Mouse (Mus musculus) forebrain, embryonic 13.5 days (tissue): ENCODE data around the gene Pom121. TPM values are rescaled to one million over a fixed set of nuclear protein-coding genes. Genes with fewer than 3 reads are reported as not detected.

ENCODE experiments used
- ATAC-seq: fragments of 200-750 bp; cut with Nextera tagmentation; 2 replicates; pipeline ENCODE4 v1.8.0; 2017
- H3K27ac ChIP-seq: fragments of 300-500 bp; sonication (generic); 2 replicates; pipeline ENCODE4 v1.5.1; 2015; ENCODE audit warnings: inconsistent platforms, mild to moderate bottlenecking, moderate library complexity
- H3K27me3 ChIP-seq: fragments of 300-500 bp; sonication (generic); 2 replicates; pipeline ENCODE4 v1.6.1; 2015; ENCODE audit warnings: mild to moderate bottlenecking, inconsistent platforms
- H3K36me3 ChIP-seq: fragments of 300-500 bp; sonication (generic); 2 replicates; pipeline ENCODE4 v1.6.1; 2015; ENCODE audit warnings: mild to moderate bottlenecking, inconsistent platforms; ENCODE audit not compliant: poor library complexity, severe bottlenecking
- H3K4me1 ChIP-seq: fragments of 300-500 bp; sonication (generic); 2 replicates; pipeline ENCODE4 v1.6.1; 2015; ENCODE audit warnings: inconsistent platforms
- H3K4me2 ChIP-seq: fragments of 300-500 bp; sonication (generic); 2 replicates; pipeline ENCODE4 v1.6.1; 2015; ENCODE audit warnings: inconsistent platforms, mild to moderate bottlenecking, moderate library complexity
- H3K4me3 ChIP-seq: fragments of 300-500 bp; sonication (generic); 2 replicates; pipeline ENCODE4 v1.5.1; 2015; ENCODE audit warnings: mild to moderate bottlenecking, inconsistent platforms
- H3K9ac ChIP-seq: fragments of 300-500 bp; sonication (generic); 2 replicates; pipeline ENCODE4 v1.6.1; 2015; ENCODE audit warnings: mild to moderate bottlenecking, inconsistent platforms
- H3K9me3 ChIP-seq: fragments of 300-500 bp; sonication (generic); replicated peaks from 2 replicates; pipeline ENCODE4 v1.6.1; 2016; ENCODE audit warnings: inconsistent platforms
- WGBS: fragments of 180-500 bp; shearing (Covaris S2); methylation state at CpG from one replicate; pipeline ENCODE4 v1.1.7; 2015; 5-methylcytosine and 5-hydroxymethylcytosine counted together
- polyA plus RNA-seq: library from polyadenylated mRNA; unstranded; fragments of >200 nt; fragmentation: Nextera tagmentation; extraction: Ambion mirVana; gene quantifications from 2 replicates; pipeline ENCODE4 v1.2.1, GENCODE M21; 2015

Gene Pom121
- 15.3 and 16.9 TPM in 2 replicates for polyA plus RNA-seq

- H3K4me2 ChIP-seq = peak within 1 kb of the TSS; percentile 76
- peak within 1 kb of the TSS; percentile 88 for H3K27ac ChIP-seq
- H3K4me3 ChIP-seq = peak within 1 kb of the TSS; percentile 82
- WGBS = under 1% methylated on average over 93 of the region's 110 CpGs
- no peaks in the 10 kb centered on the region for H3K9me3 ChIP-seq
- peak; percentile 93 for ATAC-seq
- no peaks in the 10 kb centered on the region for H3K27me3 ChIP-seq
- peaks cover 21% of the 10 kb centered on the region for H3K4me1 ChIP-seq
- H3K9ac ChIP-seq = peak within 1 kb of the TSS; percentile 98
- H3K36me3 ChIP-seq = peaks cover 31% of the 10 kb centered on the region
Measured at GRCm38 (mm10) chr5:135394004-135394823, at the start of gene Pom121. TSS of gene Pom121 (minus strand) at chr5:135394546.

- ATAC-seq = no peak
- Histone ChIP-seq H3K9ac (no peak overlapping the region), H3K4me1 (no peaks in the 10 kb centered on the region), H3K27ac (no peak overlapping the region), H3K36me3 (peaks cover 83% of the 10 kb centered on the region), H3K27me3 (no peaks in the 10 kb centered on the region), H3K4me3 (no peak overlapping the region), H3K4me2 (no peak overlapping the region), H3K9me3 (no peaks in the 10 kb centered on the region)
- 90% methylated on average over 7 of the region's 7 CpGs for WGBS
Measured at GRCm38 (mm10) chr5:135442430-135442829, 48.1 kb upstream of the Pom121 start.

- no peaks in the 10 kb centered on the region for H3K9me3 ChIP-seq
- H3K4me2 ChIP-seq = no peak overlapping the region
- H3K27ac ChIP-seq = no peak overlapping the region
- no peaks in the 10 kb centered on the region for H3K4me1 ChIP-seq
- no peak overlapping the region for H3K9ac ChIP-seq
- H3K27me3 ChIP-seq = no peaks in the 10 kb centered on the region
- H3K36me3 ChIP-seq = peaks cover 81% of the 10 kb centered on the region
- ATAC-seq = no peak
- H3K4me3 ChIP-seq = no peak overlapping the region
- 97% methylated on average over 10 of the region's 10 CpGs for WGBS
Measured at GRCm38 (mm10) chr5:135435039-135435438, 40.7 kb upstream of the Pom121 start.

- ATAC-seq = no peak
- peaks cover 86% of the 10 kb centered on the region for H3K36me3 ChIP-seq
Measured at GRCm38 (mm10) chr5:135433861-135434260, 39.5 kb upstream of the Pom121 start.

GRCm38 (mm10) chr5:135431111-135431510 lies 36.8 kb upstream of the Pom121 start:
- Histone ChIP-seq H3K4me1 (no peaks in the 10 kb centered on the region), H3K27ac (no peak overlapping the region), H3K9me3 (no peaks in the 10 kb centered on the region), H3K4me3 (no peak overlapping the region), H3K27me3 (no peaks in the 10 kb centered on the region), H3K9ac (no peak overlapping the region), H3K36me3 (peaks cover 89% of the 10 kb centered on the region), H3K4me2 (no peak overlapping the region)
- 82% methylated on average over 6 of the region's 6 CpGs for WGBS
- no peak for ATAC-seq

More at GRCm38 (mm10) chr5:135433861-135434260, 39.5 kb upstream of the Pom121 start:
- no peak overlapping the region for H3K27ac ChIP-seq
- WGBS = 98% methylated on average over 4 of the region's 4 CpGs
- H3K27me3 ChIP-seq = no peaks in the 10 kb centered on the region
- no peaks in the 10 kb centered on the region for H3K9me3 ChIP-seq
- H3K4me1 ChIP-seq = no peaks in the 10 kb centered on the region
- no peak overlapping the region for H3K9ac ChIP-seq
- no peak overlapping the region for H3K4me2 ChIP-seq
- no peak overlapping the region for H3K4me3 ChIP-seq

GRCm38 (mm10) chr5:135428786-135429185 lies 34.4 kb upstream of the Pom121 start:
- no peak for ATAC-seq
- Histone ChIP-seq H3K9ac (no peak overlapping the region), H3K4me1 (no peaks in the 10 kb centered on the region), H3K4me3 (no peak overlapping the region), H3K4me2 (no peak overlapping the region), H3K9me3 (no peaks in the 10 kb centered on the region), H3K36me3 (peaks cover 89% of the 10 kb centered on the region), H3K27ac (no peak overlapping the region), H3K27me3 (no peaks in the 10 kb centered on the region)
- WGBS = 79% methylated on average over 5 of the region's 5 CpGs

- Histone ChIP-seq H3K9me3 (no peaks in the 10 kb centered on the region), H3K27me3 (no peaks in the 10 kb centered on the region), H3K27ac (no peak overlapping the region), H3K9ac (no peak overlapping the region), H3K36me3 (peaks cover 55% of the 10 kb centered on the region), H3K4me3 (no peak overlapping the region), H3K4me2 (no peak overlapping the region), H3K4me1 (no peaks in the 10 kb centered on the region)
- ATAC-seq = no peak
- WGBS = 94% methylated on average over 9 of the region's 9 CpGs
Measured at GRCm38 (mm10) chr5:135410266-135410665, 15.9 kb upstream of the Pom121 start.

GRCm38 (mm10) chr5:135408114-135408513 lies 13.8 kb upstream of the Pom121 start:
- Histone ChIP-seq H3K9me3 (no peaks in the 10 kb centered on the region), H3K27me3 (no peaks in the 10 kb centered on the region), H3K4me2 (no peak overlapping the region), H3K9ac (no peak overlapping the region), H3K36me3 (peaks cover 34% of the 10 kb centered on the region), H3K4me1 (no peaks in the 10 kb centered on the region; the same call in 1 of the 2 replicates), H3K4me3 (no peak overlapping the region), H3K27ac (no peak overlapping the region)
- ATAC-seq = no peak
- 87% methylated on average over 4 of the region's 4 CpGs for WGBS

- no peak for ATAC-seq
- no peak overlapping the region for H3K4me2 ChIP-seq
- no peaks in the 10 kb centered on the region for H3K27me3 ChIP-seq
- H3K27ac ChIP-seq = no peak overlapping the region
- WGBS = 85% methylated on average over 9 of the region's 9 CpGs
- H3K9me3 ChIP-seq = no peaks in the 10 kb centered on the region
- no peak overlapping the region for H3K9ac ChIP-seq
- no peak overlapping the region for H3K4me3 ChIP-seq
- peaks cover 12% of the 10 kb centered on the region for H3K36me3 ChIP-seq
- no peaks in the 10 kb centered on the region; the same call in 1 of the 2 replicates for H3K4me1 ChIP-seq
Measured at GRCm38 (mm10) chr5:135405437-135405836, 11.1 kb upstream of the Pom121 start.

- ATAC-seq = peak; percentile 77
- no peak overlapping the region for H3K4me3 ChIP-seq
- no peak overlapping the region for H3K27ac ChIP-seq
- no peaks in the 10 kb centered on the region for H3K9me3 ChIP-seq
- no peaks in the 10 kb centered on the region; the same call in 1 of the 2 replicates for H3K4me1 ChIP-seq
- 0 out of 2 replicates have a peak overlapping the region, but pooled peaks have one; percentile 16 for H3K4me2 ChIP-seq
- H3K27me3 ChIP-seq = no peaks in the 10 kb centered on the region
- 25% methylated on average over 20 of the region's 20 CpGs for WGBS
- peaks cover 4% of the 10 kb centered on the region; the same call in 1 of the 2 replicates for H3K36me3 ChIP-seq
- H3K9ac ChIP-seq = no peak overlapping the region
Measured at GRCm38 (mm10) chr5:135404623-135405022, 10.3 kb upstream of the Pom121 start.

GRCm38 (mm10) chr5:135400244-135400643 lies 5.9 kb upstream of the Pom121 start:
- H3K4me3 ChIP-seq = no peak overlapping the region
- no peak overlapping the region for H3K9ac ChIP-seq
- 0 out of 2 replicates have a peak, but pooled peaks have one; percentile 48 for ATAC-seq
- H3K9me3 ChIP-seq = no peaks in the 10 kb centered on the region
- no peaks in the 10 kb centered on the region for H3K36me3 ChIP-seq
- WGBS = 10% methylated on average over 2 of the region's 2 CpGs
- H3K27ac ChIP-seq = no peak overlapping the region
- H3K4me1 ChIP-seq = no peaks in the 10 kb centered on the region; the same call in 1 of the 2 replicates
- H3K4me2 ChIP-seq = no peak overlapping the region
- H3K27me3 ChIP-seq = no peaks in the 10 kb centered on the region

- Histone ChIP-seq H3K4me1 (peaks cover 4% of the 10 kb centered on the region), H3K9ac (no peak overlapping the region), H3K36me3 (no peaks in the 10 kb centered on the region), H3K4me3 (no peak overlapping the region), H3K27ac (no peak overlapping the region), H3K4me2 (no peak overlapping the region), H3K9me3 (no peaks in the 10 kb centered on the region), H3K27me3 (no peaks in the 10 kb centered on the region)
- ATAC-seq = no peak
- WGBS = 81% methylated on average over 6 of the region's 6 CpGs
Measured at GRCm38 (mm10) chr5:135399382-135399781, 5.0 kb upstream of the Pom121 start.
